Mouse (Mus musculus) urinary bladder, postnatal 25 days (tissue): ENCODE results near the gene Gm14214.

ENCODE experiments used
- DNase-seq: peaks from one replicate; pipeline ENCODE4 v3.0.0; 2022; ENCODE audit warnings: low spot score

The Gm14214 gene

GRCm38 (mm10) chr2:154730841-154731240 is 39.0 kb downstream of the Gm14214 start:
- no peak for DNase-seq

GRCm38 (mm10) chr2:154729737-154730136 is 40.1 kb downstream of the Gm14214 start:
- no peak for DNase-seq

GRCm38 (mm10) chr2:154723473-154723872 is 46.4 kb downstream of the Gm14214 start:
- no peak for DNase-seq

- no peak for DNase-seq
Measured at GRCm38 (mm10) chr2:154720315-154720714, 49.5 kb downstream of the Gm14214 start.
